Mouse (Mus musculus) heart, postnatal 36 days (tissue): ENCODE data around the gene Gpx5. TPM values are rescaled to one million over a fixed set of nuclear protein-coding genes. Genes with fewer than 3 reads are reported as not detected.
"Not testable (repeated sequence)": the region's sequence is repeated elsewhere in the genome, so short reads cannot be mapped to it uniquely, and the experiment has no call there.

Experiments used
- DNase-seq, 2 experiments: peaks; one replicate each; pipeline ENCODE4 v3.0.0; 2021 to 2022
- intact Hi-C: fragments of 180-260 bp; cut with DNase I; formaldehyde crosslinking; loops from one replicate; pipeline ENCODE4 v1.15.1; 2025
- total RNA-seq, 2 experiments: library from RNA; stranded (reverse); gene quantifications; 2 replicates each; pipeline ENCODE4 v1.2.3; 2021

The Gpx5 gene
- total RNA-seq, 2 experiments from 2014 or later: not detected

- intact Hi-C loops: loop anchor here (5.0 kb wide), 2 partner anchors 53 to 103 kb away; no protein-coding TSS in a partner anchor
- peak in 1 of 2 experiments; percentile 17 for DNase-seq
Measured at GRCm38 (mm10) chr13:21275021-21275814, 17.3 kb downstream of the Gpx5 start.

GRCm38 (mm10) chr13:21268262-21268661 is 24.3 kb downstream of the Gpx5 start:
- intact Hi-C loops: no loop called here
- DNase-seq: no peak

GRCm38 (mm10) chr13:21267541-21267940 is 25.0 kb downstream of the Gpx5 start:
- no peak for DNase-seq
- intact Hi-C loops: no loop called here

- DNase-seq: no peak
- intact Hi-C loops: no loop called here
Measured at GRCm38 (mm10) chr13:21265736-21266135, 26.8 kb downstream of the Gpx5 start.

- DNase-seq: no peak
- intact Hi-C loops: no loop called here
Measured at GRCm38 (mm10) chr13:21264366-21264765, 28.2 kb downstream of the Gpx5 start.

GRCm38 (mm10) chr13:21263910-21264309 is 28.6 kb downstream of the Gpx5 start:
- no peak for DNase-seq
- intact Hi-C loops: no loop called here

- intact Hi-C loops: no loop called here
Measured at GRCm38 (mm10) chr13:21262787-21263461, 29.6 kb downstream of the Gpx5 start.

GRCm38 (mm10) chr13:21260289-21260688 is 32.2 kb downstream of the Gpx5 start:
- intact Hi-C loops: no loop called here
- no peak for DNase-seq

More at GRCm38 (mm10) chr13:21262787-21263461, 29.6 kb downstream of the Gpx5 start:
- no peak for DNase-seq

- intact Hi-C loops: loop anchor here (2.0 kb wide), 1 partner anchor 19 kb away; no protein-coding TSS in a partner anchor
- peak in 1 of 2 experiments; percentile 37 for DNase-seq
Measured at GRCm38 (mm10) chr13:21259677-21260113, 32.8 kb downstream of the Gpx5 start.

GRCm38 (mm10) chr13:21259171-21259631 is 33.3 kb downstream of the Gpx5 start:
- intact Hi-C loops: loop anchor here (2.0 kb wide), 1 partner anchor 20 kb away; no protein-coding TSS in a partner anchor
- DNase-seq: no peak

GRCm38 (mm10) chr13:21258524-21258923 is 34.0 kb downstream of the Gpx5 start:
- intact Hi-C loops: loop anchor here (2.0 kb wide), 1 partner anchor 20 kb away; no protein-coding TSS in a partner anchor

GRCm38 (mm10) chr13:21253986-21254385 is 38.5 kb downstream of the Gpx5 start:
- DNase-seq: no peak
- intact Hi-C loops: no loop called here

More at GRCm38 (mm10) chr13:21258524-21258923, 34.0 kb downstream of the Gpx5 start:
- DNase-seq: no peak

- intact Hi-C loops: no loop called here
- DNase-seq: no peak
Measured at GRCm38 (mm10) chr13:21253569-21253968, 39.0 kb downstream of the Gpx5 start.

GRCm38 (mm10) chr13:21253040-21253439 is 39.5 kb downstream of the Gpx5 start:
- DNase-seq: no peak
- intact Hi-C loops: no loop called here

- intact Hi-C loops: no loop called here
- DNase-seq: no peak
Measured at GRCm38 (mm10) chr13:21250074-21250681, 42.4 kb downstream of the Gpx5 start.

- intact Hi-C loops: no loop called here
- DNase-seq: no peak
Measured at GRCm38 (mm10) chr13:21249022-21249421, 43.5 kb downstream of the Gpx5 start.

- intact Hi-C loops: no loop called here
Measured at GRCm38 (mm10) chr13:21246276-21246675, 46.3 kb downstream of the Gpx5 start.

GRCm38 (mm10) chr13:21244967-21245366 is 47.6 kb downstream of the Gpx5 start:
- intact Hi-C loops, DNase-seq: not testable (repeated sequence)

More at GRCm38 (mm10) chr13:21246276-21246675, 46.3 kb downstream of the Gpx5 start:
- no peak for DNase-seq

GRCm38 (mm10) chr13:21244089-21244488 is 48.4 kb downstream of the Gpx5 start:
- intact Hi-C loops: no loop called here

GRCm38 (mm10) chr13:21243196-21243595 is 49.3 kb downstream of the Gpx5 start:
- no peak for DNase-seq
- intact Hi-C loops: no loop called here

More at GRCm38 (mm10) chr13:21244089-21244488, 48.4 kb downstream of the Gpx5 start:
- DNase-seq: no peak
